Mouse (Mus musculus) ES-Bruce4 (cell line): Measurements from ENCODE around the gene Vdr.

Experiments used
- CTCF ChIP-seq: IDR thresholded peaks from one replicate; pipeline ENCODE4 v1.8.1; 2011; ENCODE audit warnings: low read depth, low read length
- EP300 ChIP-seq: IDR thresholded peaks from 2 replicates; pipeline ENCODE4 v1.6.1; 2011; ENCODE audit warnings: low read depth, low read length; ENCODE audit not compliant: insufficient read depth
- POLR2A ChIP-seq: IDR thresholded peaks from one replicate; pipeline ENCODE4 v1.8.1; 2011; ENCODE audit warnings: low read length; ENCODE audit not compliant: insufficient read depth

DNA sequence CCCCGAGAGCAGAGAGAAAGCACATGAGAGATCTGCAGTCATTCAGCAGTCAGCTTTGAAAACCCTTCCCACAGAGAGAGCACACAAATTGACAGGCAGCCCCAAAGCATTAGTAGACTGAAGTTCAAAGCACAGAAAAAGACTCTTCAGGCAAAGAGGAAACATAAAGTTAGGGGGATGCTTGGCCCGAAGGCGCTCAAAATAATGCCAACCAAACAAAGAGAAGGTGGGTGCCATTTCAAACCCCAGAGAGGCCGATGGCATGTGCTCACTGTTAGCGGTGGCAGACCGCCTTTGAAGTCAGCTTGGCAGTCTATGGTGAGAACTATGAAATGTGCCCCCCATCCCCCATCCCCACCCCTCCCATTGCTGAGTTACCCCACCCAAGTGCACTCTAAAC lies 68.4 kb downstream of the Vdr start:
- no peak for TF ChIP-seq POLR2A
- TF ChIP-seq CTCF: no peak
- no peak for TF ChIP-seq EP300
